Mouse (Mus musculus): Measurements from ENCODE around the gene 1700067P10Rik. TPM values are rescaled to one million over a fixed set of nuclear protein-coding genes. Genes with fewer than 3 reads are reported as not detected.
A peak's percentile ranks its signal among the peaks of the same experiment; 100 is the strongest.

1700067P10Rik gene
- polyA plus RNA-seq, 1 experiment from 2014 or later = not detected

DNA sequence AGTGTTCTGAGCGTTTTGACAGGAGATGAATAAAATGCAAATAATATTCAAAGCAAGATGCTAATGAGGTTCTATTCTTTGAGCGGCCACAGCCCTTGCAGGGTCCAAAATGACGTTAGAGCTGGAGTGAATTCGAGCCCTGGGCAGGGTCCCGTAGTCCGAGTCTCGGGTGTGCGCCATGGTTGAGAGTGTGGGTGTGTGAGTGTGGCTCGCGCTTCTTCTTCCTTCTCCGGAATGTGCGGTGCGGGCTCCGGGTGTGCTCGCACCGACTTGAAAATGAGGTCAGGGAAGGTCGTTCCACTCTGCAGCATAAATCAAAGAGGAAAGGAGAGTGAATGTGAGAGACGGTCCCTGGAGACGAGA is 9.4 kb downstream of the 1700067P10Rik start:
- peaks cover 29% of the 10 kb centered on the region for H3K27me3 ChIP-seq (replicated peaks; ENCODE audit: insufficient read depth, low read length)
- WGBS = 1% methylated on average over 19 of the region's 19 CpGs
- peaks cover 7% of the 10 kb centered on the region; the same call in 1 of the 2 replicates for H3K4me1 ChIP-seq (ENCODE audit: insufficient read depth, low read depth, low read length)
- DNase-seq (ENCODE audit: low spot score) = no peak
- H3K4me3 ChIP-seq (ENCODE audit: low read depth, low read length) = peak overlapping the region; percentile 3; the same call in 1 of the 2 replicates
- no peaks in the 10 kb centered on the region for H3K9me3 ChIP-seq (ENCODE audit: low read length)
- no peak overlapping the region for H3K27ac ChIP-seq (ENCODE audit: low read length)
- peak overlapping the region; percentile 53 for H3K4me2 ChIP-seq (replicated peaks; ENCODE audit: low read depth, low read length)
- no peak for TF ChIP-seq CTCF (IDR thresholded peaks at IDR 0.05)
- TF ChIP-seq EP300 (IDR thresholded peaks at IDR 0.05) = no peak
- no peaks in the 10 kb centered on the region for H3K36me3 ChIP-seq (ENCODE audit: insufficient read depth, low read length)
- no peak for ATAC-seq
- no peak overlapping the region for H3K9ac ChIP-seq (replicated peaks; ENCODE audit: low read depth)

GRCm38 (mm10) chr17:48099312-48099711 is 10.2 kb downstream of the 1700067P10Rik start:
- 37% methylated on average over 11 of the region's 11 CpGs for WGBS
- Histone ChIP-seq H3K4me3 (ENCODE audit: low read depth, low read length) (no peak overlapping the region), H3K36me3 (ENCODE audit: insufficient read depth, low read length) (no peaks in the 10 kb centered on the region), H3K4me2 (replicated peaks; ENCODE audit: low read depth, low read length) (no peak overlapping the region), H3K27me3 (replicated peaks; ENCODE audit: insufficient read depth, low read length) (peaks cover 27% of the 10 kb centered on the region), H3K9ac (replicated peaks; ENCODE audit: low read depth) (no peak overlapping the region), H3K4me1 (ENCODE audit: insufficient read depth, low read depth, low read length) (peaks cover 7% of the 10 kb centered on the region; the same call in 1 of the 2 replicates), H3K9me3 (ENCODE audit: low read length) (no peaks in the 10 kb centered on the region), H3K27ac (ENCODE audit: low read length) (no peak overlapping the region)
- no peak for DNase-seq (ENCODE audit: low spot score)
- ATAC-seq = no peak
- TF ChIP-seq CTCF (IDR thresholded peaks at IDR 0.05) (no peak), EP300 (IDR thresholded peaks at IDR 0.05) (no peak)

DNA sequence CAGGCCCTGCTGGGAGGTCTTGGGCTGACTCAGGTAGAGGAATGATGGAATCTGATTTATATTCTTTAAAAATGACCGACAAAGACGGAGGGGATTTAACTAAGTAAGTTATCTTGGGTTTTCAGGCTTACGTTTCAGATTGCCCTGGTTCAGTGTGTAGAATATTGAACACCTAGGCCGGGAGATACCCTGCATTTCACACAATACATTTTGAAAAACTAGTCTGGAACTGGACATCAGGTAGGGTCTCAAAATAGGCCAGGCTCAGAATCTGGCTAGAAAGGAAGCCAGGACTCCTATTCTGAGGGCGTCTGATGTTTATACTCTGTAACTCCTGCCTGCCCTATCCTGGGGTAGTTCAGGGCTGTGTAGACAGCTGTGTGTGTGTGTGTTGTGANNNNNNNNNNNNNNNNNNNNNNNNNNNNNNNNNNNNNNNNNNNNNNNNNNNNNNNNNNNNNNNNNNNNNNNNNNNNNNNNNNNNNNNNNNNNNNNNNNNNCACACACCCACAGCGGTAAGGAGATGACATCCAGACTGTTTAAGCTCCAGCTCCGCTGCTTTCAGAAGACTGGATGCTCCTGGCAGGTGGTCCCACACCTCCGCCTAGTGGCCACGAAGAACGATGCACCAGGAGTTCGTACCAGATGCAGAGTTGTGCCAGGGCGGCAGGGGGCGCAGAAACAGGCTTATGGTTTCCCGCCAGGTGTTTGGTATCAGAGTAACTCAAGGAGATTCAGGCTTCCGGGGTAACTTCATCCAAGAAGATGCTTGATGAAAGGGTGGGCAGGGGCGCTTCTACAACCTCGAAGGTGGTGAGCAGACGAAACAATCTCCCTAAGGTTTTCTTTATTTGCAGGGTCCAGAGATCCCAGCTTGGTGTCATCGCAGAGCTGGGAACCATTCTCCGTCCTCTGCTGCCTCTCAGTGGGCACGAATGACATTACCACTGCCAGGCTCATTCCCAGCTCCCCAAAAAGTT is 11.6 kb downstream of the 1700067P10Rik start:
- peaks cover 7% of the 10 kb centered on the region; the same call in 1 of the 2 replicates for H3K4me1 ChIP-seq (ENCODE audit: insufficient read depth, low read depth, low read length)
- peaks cover 21% of the 10 kb centered on the region for H3K27me3 ChIP-seq (replicated peaks; ENCODE audit: insufficient read depth, low read length)
- H3K4me3 ChIP-seq (ENCODE audit: low read depth, low read length) = 0 out of 2 replicates have a peak overlapping the region, but pooled peaks have one; percentile 15
- WGBS = 13% methylated on average over 20 of the region's 21 CpGs
- peak overlapping the region; percentile 32; the same call in 1 of the 2 replicates for H3K4me2 ChIP-seq (replicated peaks; ENCODE audit: low read depth, low read length)
- ATAC-seq = peak; percentile 72
- H3K36me3 ChIP-seq (ENCODE audit: insufficient read depth, low read length) = no peaks in the 10 kb centered on the region
- TF ChIP-seq CTCF (IDR thresholded peaks at IDR 0.05) = peak; percentile 86
- no peak for TF ChIP-seq EP300 (IDR thresholded peaks at IDR 0.05)
- H3K9ac ChIP-seq (replicated peaks; ENCODE audit: low read depth) = no peak overlapping the region
- no peak overlapping the region for H3K27ac ChIP-seq (ENCODE audit: low read length)
- no peaks in the 10 kb centered on the region for H3K9me3 ChIP-seq (ENCODE audit: low read length)
- DNase-seq (ENCODE audit: low spot score) = peak; percentile 94

DNA sequence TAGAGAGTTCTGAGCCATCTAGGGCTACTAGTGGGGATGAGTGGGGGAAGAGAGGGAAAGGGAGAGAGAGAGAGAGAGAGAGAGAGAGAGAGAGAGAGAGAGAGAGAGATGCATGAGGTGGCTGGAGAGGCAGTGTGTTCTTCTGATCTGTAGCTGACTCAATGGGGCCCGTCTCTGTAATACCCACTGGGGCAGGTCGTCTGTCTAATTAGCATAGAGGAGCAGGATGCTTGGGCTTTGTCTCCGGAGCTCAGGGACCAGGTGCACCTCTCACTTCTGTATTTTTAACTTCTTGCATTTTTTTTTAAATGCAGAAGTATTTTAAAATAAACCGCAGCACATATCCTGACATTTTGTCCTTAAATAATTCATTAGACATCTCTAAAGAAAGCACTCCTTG is 18.2 kb downstream of the 1700067P10Rik start:
- 58% methylated on average over 4 of the region's 4 CpGs for WGBS

DNA sequence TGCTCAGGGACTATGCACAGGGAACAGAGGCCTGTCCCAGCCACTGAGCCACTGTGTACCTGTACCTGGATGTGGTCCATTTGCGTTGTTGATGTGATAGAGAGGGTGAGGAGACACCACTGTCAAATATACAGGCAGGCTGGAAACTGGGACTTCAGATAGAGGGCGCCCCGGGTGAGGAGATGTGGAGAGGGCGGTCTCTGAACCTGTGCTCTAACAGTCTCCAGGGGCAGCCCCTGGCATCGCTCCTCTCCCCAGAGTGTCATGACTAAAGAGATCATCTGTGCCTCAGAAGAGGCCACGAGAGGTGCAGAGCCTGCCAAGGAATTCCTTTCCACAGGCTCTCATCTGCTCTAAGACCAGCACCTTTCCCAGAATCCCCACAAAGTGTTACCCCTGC is 18.7 kb downstream of the 1700067P10Rik start:
- TF ChIP-seq EP300 (IDR thresholded peaks at IDR 0.05) (no peak), CTCF (IDR thresholded peaks at IDR 0.05) (no peak)
- H3K27me3 ChIP-seq (replicated peaks; ENCODE audit: insufficient read depth, low read length) = no peaks in the 10 kb centered on the region
- no peaks in the 10 kb centered on the region for H3K9me3 ChIP-seq (ENCODE audit: low read length)
- H3K4me2 ChIP-seq (replicated peaks; ENCODE audit: low read depth, low read length) = no peak overlapping the region
- no peak for ATAC-seq
- H3K27ac ChIP-seq (ENCODE audit: low read length) = no peak overlapping the region
- H3K4me3 ChIP-seq (ENCODE audit: low read depth, low read length) = no peak overlapping the region
- H3K9ac ChIP-seq (replicated peaks; ENCODE audit: low read depth) = no peak overlapping the region
- DNase-seq (ENCODE audit: low spot score) = no peak
- no peaks in the 10 kb centered on the region for H3K36me3 ChIP-seq (ENCODE audit: insufficient read depth, low read length)
- WGBS = 45% methylated on average over 6 of the region's 6 CpGs
- H3K4me1 ChIP-seq (ENCODE audit: insufficient read depth, low read depth, low read length) = no peaks in the 10 kb centered on the region

More for the DNA sequence above, 18.2 kb downstream of the 1700067P10Rik start:
- no peak for ATAC-seq
- no peak overlapping the region for H3K27ac ChIP-seq (ENCODE audit: low read length)
- no peaks in the 10 kb centered on the region for H3K9me3 ChIP-seq (ENCODE audit: low read length)
- H3K9ac ChIP-seq (replicated peaks; ENCODE audit: low read depth) = no peak overlapping the region
- no peak overlapping the region for H3K4me3 ChIP-seq (ENCODE audit: low read depth, low read length)
- H3K27me3 ChIP-seq (replicated peaks; ENCODE audit: insufficient read depth, low read length) = no peaks in the 10 kb centered on the region
- no peaks in the 10 kb centered on the region for H3K36me3 ChIP-seq (ENCODE audit: insufficient read depth, low read length)
- no peaks in the 10 kb centered on the region for H3K4me1 ChIP-seq (ENCODE audit: insufficient read depth, low read depth, low read length)
- no peak for DNase-seq (ENCODE audit: low spot score)
- TF ChIP-seq EP300 (IDR thresholded peaks at IDR 0.05) (no peak), CTCF (IDR thresholded peaks at IDR 0.05) (no peak)
- H3K4me2 ChIP-seq (replicated peaks; ENCODE audit: low read depth, low read length) = no peak overlapping the region

DNA sequence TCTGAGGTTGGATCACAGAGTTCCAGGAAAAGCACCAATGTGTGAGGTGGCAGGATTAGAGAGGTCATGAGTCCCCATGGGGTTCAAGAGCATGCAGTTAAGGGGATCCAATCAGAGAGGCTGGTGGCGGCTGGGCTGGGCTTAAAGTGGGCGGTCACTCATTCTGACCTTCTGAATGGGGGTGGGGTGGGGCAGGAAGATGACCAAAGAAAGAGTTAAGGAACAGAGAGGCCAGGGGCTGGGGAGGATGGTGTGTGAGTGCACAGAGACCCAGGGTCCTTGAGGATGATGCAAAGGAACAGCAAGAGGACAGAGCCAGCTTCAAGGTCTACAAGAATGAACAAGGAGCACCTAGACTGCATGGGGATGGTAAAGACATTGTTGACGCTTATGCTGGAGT is 19.4 kb downstream of the 1700067P10Rik start:
- TF ChIP-seq CTCF (IDR thresholded peaks at IDR 0.05) (no peak), EP300 (IDR thresholded peaks at IDR 0.05) (no peak)
- no peak overlapping the region for H3K4me2 ChIP-seq (replicated peaks; ENCODE audit: low read depth, low read length)
- no peaks in the 10 kb centered on the region for H3K36me3 ChIP-seq (ENCODE audit: insufficient read depth, low read length)
- H3K4me3 ChIP-seq (ENCODE audit: low read depth, low read length) = no peak overlapping the region
- WGBS = 79% methylated on average over 3 of the region's 3 CpGs
- no peak for DNase-seq (ENCODE audit: low spot score)
- H3K27me3 ChIP-seq (replicated peaks; ENCODE audit: insufficient read depth, low read length) = no peaks in the 10 kb centered on the region
- no peak overlapping the region for H3K9ac ChIP-seq (replicated peaks; ENCODE audit: low read depth)
- H3K27ac ChIP-seq (ENCODE audit: low read length) = no peak overlapping the region
- ATAC-seq = no peak
- no peaks in the 10 kb centered on the region for H3K4me1 ChIP-seq (ENCODE audit: insufficient read depth, low read depth, low read length)
- H3K9me3 ChIP-seq (ENCODE audit: low read length) = no peaks in the 10 kb centered on the region
